Mouse (Mus musculus) Patski (cell line): Measurements from ENCODE around the gene 1600002K03Rik. TPM values are rescaled to one million over a fixed set of nuclear protein-coding genes. Genes with fewer than 3 reads are reported as not detected.

Source experiments
- ATAC-seq: fragments of 100-300 bp; one replicate; pipeline ENCODE4 v1.8.0; 2021
- CTCF ChIA-PET: fragments of 350-600 bp; sonication (Branson Sonifier 250); formaldehyde crosslinking; loops from one replicate; lab custom pipeline; 2022; ENCODE audit warnings: inconsistent platforms; lab: Charles Lee
- POLR2A ChIA-PET: fragments of 350-600 bp; sonication (Branson Sonifier 250); formaldehyde crosslinking; loops from one replicate; lab custom pipeline; 2022; ENCODE audit warnings: antibody characterized with exemption, inconsistent platforms; lab: Charles Lee
- DNase-seq: peaks from one replicate; pipeline ENCODE4 v3.0.0-alpha.2; 2011; ENCODE audit warnings: low read depth, low spot score
- H3K27me3 ChIP-seq: fragments of 371-371 bp; one replicate; pipeline ENCODE4 v1.5.1; 2021
- CTCF ChIP-seq: fragments of 100-300 bp; IDR thresholded peaks from one replicate; pipeline ENCODE4 v1.5.1; 2021
- in situ Hi-C: fragments of 300-500 bp; cut with MboI; formaldehyde crosslinking; loops from 3 replicates; pipeline ENCODE4 v1.11.1; 2018; ENCODE audit warnings: low pct_unique_long_range_greater_than_20kb, mixed read lengths
- polyA plus RNA-seq: library from polyadenylated mRNA; unstranded; gene quantifications from one replicate; pipeline ENCODE4 v1.2.3, GENCODE M21; 2021

1600002K03Rik gene
- polyA plus RNA-seq, 1 experiment from 2014 or later: 7.9 TPM

GRCm38 (mm10) chr10:80179068-80180051 lies 6.6 kb downstream of the 1600002K03Rik start, which contains the start of gene Efna2:
Gene Efna2 (plus strand): TSS chr10:80179482.
- POLR2A ChIA-PET: interaction anchor here (0.6 kb wide), 1 partner anchor 11 kb away, joined by 3 read pairs; no protein-coding TSS in a partner anchor

GRCm38 (mm10) chr10:80180288-80180687 lies 7.5 kb downstream of the 1600002K03Rik start:
- ATAC-seq (no peak), DNase-seq (no peak)
- H3K27me3 ChIP-seq: no peaks in the 10 kb centered on the region
- ChIA-PET CTCF (no interaction called here), POLR2A (no interaction called here)
- in situ Hi-C loops: no loop called here
- TF ChIP-seq CTCF: no peak

More at GRCm38 (mm10) chr10:80179068-80180051, 6.6 kb downstream of the 1600002K03Rik start, which contains the start of gene Efna2:
- TF ChIP-seq CTCF: no peak
- DNase-seq (no peak), ATAC-seq (peak; percentile 11)
- CTCF ChIA-PET: no interaction called here
- in situ Hi-C loops: loop anchor here (5.0 kb wide), 1 partner anchor 68 kb away; the partner anchor contains the start of gene Ndufs7
- H3K27me3 ChIP-seq: no peaks in the 10 kb centered on the region

GRCm38 (mm10) chr10:80180823-80181222 lies 8.1 kb downstream of the 1600002K03Rik start:
- ChIA-PET POLR2A (no interaction called here), CTCF (no interaction called here)
- TF ChIP-seq CTCF: no peak
- DNase-seq: no peak
- in situ Hi-C loops: no loop called here
- no peak for ATAC-seq
- no peaks in the 10 kb centered on the region for H3K27me3 ChIP-seq

- TF ChIP-seq CTCF: no peak
- H3K27me3 ChIP-seq: no peaks in the 10 kb centered on the region
- DNase-seq (no peak), ATAC-seq (no peak)
- POLR2A ChIA-PET: no interaction called here
- in situ Hi-C loops: no loop called here
- CTCF ChIA-PET: no interaction called here
These were observed 9.8 kb downstream of the 1600002K03Rik start for GRCm38 (mm10) chr10:80182547-80182946.

- peaks cover 12% of the 10 kb centered on the region for H3K27me3 ChIP-seq
- CTCF ChIA-PET: no interaction called here
- TF ChIP-seq CTCF: no peak
- POLR2A ChIA-PET: no interaction called here
- DNase-seq (no peak), ATAC-seq (no peak)
- in situ Hi-C loops: no loop called here
These were observed 13.9 kb downstream of the 1600002K03Rik start for GRCm38 (mm10) chr10:80186649-80187048.

- no peak for DNase-seq
- no peak for ATAC-seq
- ChIA-PET CTCF (interaction anchor here (1.0 kb wide), 1 partner anchor 20 kb away, joined by 3 read pairs; no protein-coding TSS in a partner anchor), POLR2A (no interaction called here)
- no peak for TF ChIP-seq CTCF
- in situ Hi-C loops: no loop called here
- H3K27me3 ChIP-seq: peaks cover 12% of the 10 kb centered on the region
These were observed 15.0 kb downstream of the 1600002K03Rik start for GRCm38 (mm10) chr10:80187739-80188138.

- POLR2A ChIA-PET: no interaction called here
- in situ Hi-C loops: no loop called here
- ATAC-seq (no peak), DNase-seq (no peak)
- peaks cover 12% of the 10 kb centered on the region for H3K27me3 ChIP-seq
- no peak for TF ChIP-seq CTCF
- CTCF ChIA-PET: interaction anchor here (1.0 kb wide), 1 partner anchor 19 kb away, joined by 3 read pairs; no protein-coding TSS in a partner anchor
These were observed 15.8 kb downstream of the 1600002K03Rik start for GRCm38 (mm10) chr10:80188453-80189024.

- ChIA-PET CTCF (no interaction called here), POLR2A (no interaction called here)
- ATAC-seq (no peak), DNase-seq (no peak)
- TF ChIP-seq CTCF: no peak
- peaks cover 12% of the 10 kb centered on the region for H3K27me3 ChIP-seq
- in situ Hi-C loops: no loop called here
These were observed 17.3 kb downstream of the 1600002K03Rik start for GRCm38 (mm10) chr10:80189999-80190398.

- DNase-seq (no peak), ATAC-seq (peak; percentile 14)
- ChIA-PET CTCF (no interaction called here), POLR2A (interaction anchor here (1.2 kb wide), 1 partner anchor 15 kb away, joined by 4 read pairs; no protein-coding TSS in a partner anchor)
- TF ChIP-seq CTCF: no peak
- H3K27me3 ChIP-seq: peaks cover 12% of the 10 kb centered on the region
- in situ Hi-C loops: no loop called here
These were observed 17.8 kb downstream of the 1600002K03Rik start for GRCm38 (mm10) chr10:80190491-80191051.

GRCm38 (mm10) chr10:80193976-80194375 lies 21.2 kb downstream of the 1600002K03Rik start:
- POLR2A ChIA-PET: no interaction called here
- no peak for TF ChIP-seq CTCF
- in situ Hi-C loops: no loop called here
- CTCF ChIA-PET: no interaction called here
- DNase-seq (no peak), ATAC-seq (no peak)
- H3K27me3 ChIP-seq: peaks cover 12% of the 10 kb centered on the region
